Mouse (Mus musculus) lung, embryonic 15.5 days (tissue): ENCODE measurements around the gene Apoa2. TPM values are rescaled to one million over a fixed set of nuclear protein-coding genes. Genes with fewer than 3 reads are reported as not detected.

Experiments
- ATAC-seq: fragments of 200-750 bp; cut with Nextera tagmentation; 2 replicates; pipeline ENCODE4 v1.8.0; 2017; ENCODE audit warnings: moderate number of reproducible peaks, borderline replicate concordance; ENCODE audit not compliant: low FRiP score, low TSS enrichment; ENCODE audit errors: extremely low read depth
- H3K27ac ChIP-seq: fragments of 300-500 bp; sonication (generic); 2 replicates; pipeline ENCODE4 v1.5.1; 2015; ENCODE audit warnings: moderate library complexity, mild to moderate bottlenecking, inconsistent platforms
- H3K27me3 ChIP-seq: fragments of 300-500 bp; sonication (generic); 2 replicates; pipeline ENCODE4 v1.6.1; 2015; ENCODE audit warnings: inconsistent platforms
- H3K36me3 ChIP-seq: fragments of 300-500 bp; sonication (generic); 2 replicates; pipeline ENCODE4 v1.6.1; 2015; ENCODE audit warnings: inconsistent platforms
- H3K4me1 ChIP-seq: fragments of 300-500 bp; sonication (generic); 2 replicates; pipeline ENCODE4 v1.6.1; 2015; ENCODE audit warnings: inconsistent platforms
- H3K4me2 ChIP-seq: fragments of 300-500 bp; sonication (generic); 2 replicates; pipeline ENCODE4 v1.6.1; 2015; ENCODE audit warnings: inconsistent platforms, mild to moderate bottlenecking, moderate library complexity
- H3K4me3 ChIP-seq: fragments of 300-500 bp; sonication (generic); 2 replicates; pipeline ENCODE4 v1.5.1; 2015; ENCODE audit warnings: mild to moderate bottlenecking, inconsistent platforms
- H3K9ac ChIP-seq: fragments of 300-500 bp; sonication (generic); 2 replicates; pipeline ENCODE4 v1.6.1; 2015; ENCODE audit warnings: inconsistent platforms
- H3K9me3 ChIP-seq: fragments of 300-500 bp; sonication (generic); 2 replicates; pipeline ENCODE4 v1.6.1; 2016; ENCODE audit warnings: inconsistent platforms
- WGBS: fragments of 180-500 bp; shearing (Covaris S2); methylation state at CpG from one replicate; pipeline ENCODE4 v1.1.7; 2015; 5-methylcytosine and 5-hydroxymethylcytosine counted together
- polyA plus RNA-seq: library from polyadenylated mRNA; unstranded; fragments of >200 nt; fragmentation: Nextera tagmentation; extraction: Ambion mirVana; gene quantifications from 2 replicates; pipeline ENCODE4 v1.2.1, GENCODE M21; 2015

The Apoa2 gene
- polyA plus RNA-seq, 1 experiment from 2014 or later, result 9.5 TPM

DNA sequence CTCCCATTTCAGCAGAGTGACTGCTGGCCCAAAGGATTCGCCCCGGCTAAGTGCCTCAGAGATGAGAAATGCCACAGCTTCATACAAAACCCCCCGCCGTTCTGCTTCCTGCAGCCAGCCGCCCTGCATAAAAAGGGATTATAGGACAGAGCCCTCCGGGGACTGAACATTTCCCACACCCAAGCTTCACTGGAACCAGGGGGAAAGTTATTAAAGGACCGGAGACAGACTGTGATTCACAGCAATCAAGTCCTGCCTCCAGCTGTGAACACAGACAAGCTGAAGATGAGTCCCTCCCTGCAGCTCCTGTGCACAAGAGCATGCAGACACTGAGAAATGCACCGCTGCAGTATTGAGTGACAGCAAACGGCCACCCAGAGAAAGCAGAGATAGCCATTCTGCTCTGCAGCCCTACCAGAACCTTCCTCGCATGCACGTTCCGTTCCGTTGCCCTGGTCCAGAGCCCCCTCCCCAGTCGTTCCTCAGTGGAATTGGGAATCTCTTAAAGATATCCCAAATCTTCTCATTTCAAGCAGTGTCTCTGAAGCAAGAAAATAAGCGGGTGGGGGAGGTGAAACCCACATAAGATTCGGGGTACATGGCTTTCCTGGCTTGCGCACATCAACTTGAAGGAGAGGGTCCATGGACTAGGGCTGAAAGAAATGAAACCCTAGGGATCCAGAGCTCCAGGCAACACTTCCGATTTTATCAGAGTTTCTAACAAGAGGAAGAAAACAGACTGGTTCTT, 31.6 kb upstream of the Apoa2 start:
- Histone ChIP-seq H3K36me3 (no peaks in the 10 kb centered on the region), H3K9me3 (no peaks in the 10 kb centered on the region), H3K27ac (no peak overlapping the region), H3K4me2 (peak overlapping the region; percentile 33), H3K4me3 (peak overlapping the region; percentile 0; the same call in 1 of the 2 replicates), H3K27me3 (peaks cover 65% of the 10 kb centered on the region), H3K9ac (no peak overlapping the region), H3K4me1 (peaks cover 24% of the 10 kb centered on the region)
- ATAC-seq, result no peak
- WGBS, result 9% methylated on average over 18 of the region's 18 CpGs

DNA sequence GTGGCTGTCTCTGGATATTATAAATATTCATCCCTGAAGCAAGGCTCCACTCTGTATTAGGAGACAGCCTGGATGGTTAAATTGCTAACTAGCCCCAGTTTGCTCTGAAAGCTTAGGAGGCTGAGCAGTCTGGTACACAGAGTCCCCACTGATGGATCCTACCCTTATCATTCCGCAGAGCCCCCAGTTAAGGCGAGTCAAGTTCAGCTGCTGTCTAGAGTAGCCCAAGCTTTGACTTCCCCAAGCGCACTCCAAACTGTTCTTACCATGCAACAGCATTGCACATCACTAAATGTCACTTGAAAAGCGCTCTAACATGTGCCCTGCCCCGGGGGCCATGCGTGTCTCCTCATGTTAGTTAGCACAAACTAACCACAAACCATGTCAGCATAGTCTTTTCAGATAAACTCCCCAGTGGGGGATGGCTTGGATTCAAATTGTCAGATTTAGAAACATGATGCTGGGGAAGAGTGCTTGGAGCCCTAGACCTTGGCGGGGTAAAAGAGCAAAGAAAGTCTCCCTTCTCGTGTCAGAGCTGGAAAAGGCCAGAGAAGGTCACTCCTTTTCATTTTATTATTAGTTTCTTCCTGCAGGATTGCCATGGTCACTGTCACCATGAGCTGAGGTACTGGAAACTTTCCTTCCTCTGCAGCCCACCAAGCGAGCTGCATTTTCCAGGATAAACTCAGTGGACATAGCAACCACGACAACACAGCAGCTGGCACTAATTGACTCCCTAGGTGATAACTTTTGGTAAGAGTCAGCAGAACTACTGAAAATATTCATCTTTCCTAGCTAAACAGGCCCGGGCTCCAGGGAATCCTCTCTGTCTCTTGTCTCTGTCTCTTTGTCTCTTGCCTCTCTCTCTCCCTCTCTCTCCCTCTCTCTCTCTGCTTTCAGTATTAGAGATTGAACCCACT, 30.7 kb upstream of the Apoa2 start:
- Histone ChIP-seq H3K4me2 (no peak overlapping the region), H3K27me3 (peaks cover 71% of the 10 kb centered on the region)
- WGBS, result 32% methylated on average over 11 of the region's 11 CpGs

DNA sequence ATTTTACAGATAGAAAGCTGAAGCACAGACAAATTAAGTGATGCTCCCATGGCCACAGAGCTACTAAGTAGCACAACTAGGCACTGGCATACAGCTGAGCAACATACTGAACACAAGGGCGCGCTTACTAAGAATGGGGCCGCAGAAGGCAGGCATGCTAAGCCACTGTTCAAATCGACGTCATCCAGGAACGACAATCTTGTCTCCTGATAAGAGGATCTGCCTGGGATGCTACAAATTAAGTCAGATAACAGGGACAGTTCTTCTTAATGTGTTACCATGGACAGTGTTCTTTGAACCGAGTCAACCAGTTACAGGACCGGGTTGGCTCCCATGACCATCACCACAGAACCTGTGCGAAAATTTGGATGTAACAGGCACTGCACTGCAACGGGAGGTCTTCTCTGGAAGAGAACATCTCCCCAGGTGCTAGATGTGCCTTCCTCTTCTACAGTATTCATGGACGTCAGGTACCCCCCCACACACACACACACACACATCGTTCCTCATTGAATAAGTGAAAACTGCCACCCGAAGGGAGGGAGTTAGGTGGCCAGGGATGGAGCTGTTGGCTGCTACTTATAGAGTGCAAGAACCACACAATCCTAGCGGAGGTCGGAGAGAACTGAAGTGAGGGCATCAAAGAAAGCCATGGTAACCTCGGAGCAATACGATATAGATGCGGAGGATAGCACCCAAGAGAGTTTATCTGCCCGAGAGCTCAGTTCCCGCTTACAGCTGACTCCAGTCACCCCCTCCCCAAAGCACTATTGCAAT, 29.6 kb upstream of the Apoa2 start:
- H3K9me3 ChIP-seq, result no peaks in the 10 kb centered on the region
- H3K27ac ChIP-seq, result no peak overlapping the region
- WGBS, result 9% methylated on average over 20 of the region's 20 CpGs
- H3K4me3 ChIP-seq, result peak overlapping the region; percentile 47
- H3K27me3 ChIP-seq, result peaks cover 71% of the 10 kb centered on the region
- H3K9ac ChIP-seq, result no peak overlapping the region
- peaks cover 14% of the 10 kb centered on the region for H3K4me1 ChIP-seq
- H3K36me3 ChIP-seq, result no peaks in the 10 kb centered on the region
- ATAC-seq, result 0 out of 2 replicates have a peak, but pooled peaks have one; percentile 52
- H3K4me2 ChIP-seq, result peak overlapping the region; percentile 78

More for the DNA sequence above, 30.7 kb upstream of the Apoa2 start:
- Histone ChIP-seq H3K9me3 (no peaks in the 10 kb centered on the region), H3K4me1 (peaks cover 20% of the 10 kb centered on the region), H3K36me3 (no peaks in the 10 kb centered on the region), H3K27ac (no peak overlapping the region), H3K4me3 (no peak overlapping the region), H3K9ac (no peak overlapping the region)
- no peak for ATAC-seq

- Histone ChIP-seq H3K9me3 (no peaks in the 10 kb centered on the region), H3K27ac (no peak within 1 kb of the TSS), H3K9ac (0 out of 2 replicates have a peak within 1 kb of the TSS, but pooled peaks have one; percentile 1), H3K4me3 (peak within 1 kb of the TSS; percentile 47), H3K4me1 (peaks cover 14% of the 10 kb centered on the region), H3K27me3 (peaks cover 71% of the 10 kb centered on the region), H3K4me2 (peak within 1 kb of the TSS; percentile 78), H3K36me3 (no peaks in the 10 kb centered on the region)
- ATAC-seq, result peak; percentile 90; the same call in 1 of the 2 replicates
- under 1% methylated on average over 33 of the region's 33 CpGs for WGBS
These were observed 28.9 kb upstream of the Apoa2 start, which contains the start of gene Pcp4l1 for GRCm38 (mm10) chr1:171195887-171196397. Pcp4l1 (minus strand) TSS chr1:171196268.

DNA sequence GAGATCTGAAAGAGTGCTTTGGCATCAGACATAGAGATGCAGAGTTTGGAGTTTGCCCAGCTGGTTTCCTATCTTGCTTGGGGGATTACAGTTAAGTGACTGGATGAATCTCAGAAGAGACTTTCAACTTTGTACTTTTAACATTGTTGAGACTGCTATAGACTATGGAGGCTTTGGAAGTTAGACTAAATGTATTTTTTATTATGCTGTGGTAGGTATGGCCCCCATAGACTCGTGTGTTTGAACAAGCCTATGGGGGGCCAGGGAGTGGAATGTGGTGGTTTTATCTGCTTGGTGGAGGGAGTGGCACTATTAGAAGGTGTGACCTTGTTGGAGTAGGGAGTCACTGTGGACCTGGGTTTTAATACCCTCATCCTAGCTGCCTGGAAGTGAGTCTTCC, 25.3 kb upstream of the Apoa2 start:
- no peak overlapping the region for H3K4me3 ChIP-seq
- no peaks in the 10 kb centered on the region for H3K36me3 ChIP-seq
- H3K4me1 ChIP-seq, result peaks cover 9% of the 10 kb centered on the region; the same call in 1 of the 2 replicates
- ATAC-seq, result no peak
- H3K4me2 ChIP-seq, result no peak overlapping the region
- H3K27ac ChIP-seq, result no peak overlapping the region
- no peaks in the 10 kb centered on the region for H3K9me3 ChIP-seq
- H3K27me3 ChIP-seq, result peaks cover 41% of the 10 kb centered on the region
- 31% methylated on average over 1 of the region's 1 CpGs for WGBS
- no peak overlapping the region for H3K9ac ChIP-seq

- Histone ChIP-seq H3K4me2 (no peak overlapping the region), H3K36me3 (no peaks in the 10 kb centered on the region), H3K27ac (no peak overlapping the region), H3K4me1 (peaks cover 6% of the 10 kb centered on the region; the same call in 1 of the 2 replicates), H3K4me3 (no peak overlapping the region), H3K9ac (no peak overlapping the region), H3K9me3 (no peaks in the 10 kb centered on the region), H3K27me3 (peaks cover 32% of the 10 kb centered on the region)
- 90% methylated on average over 1 of the region's 1 CpGs for WGBS
- ATAC-seq, result no peak
These were observed 24.1 kb upstream of the Apoa2 start for GRCm38 (mm10) chr1:171200769-171201168.

DNA sequence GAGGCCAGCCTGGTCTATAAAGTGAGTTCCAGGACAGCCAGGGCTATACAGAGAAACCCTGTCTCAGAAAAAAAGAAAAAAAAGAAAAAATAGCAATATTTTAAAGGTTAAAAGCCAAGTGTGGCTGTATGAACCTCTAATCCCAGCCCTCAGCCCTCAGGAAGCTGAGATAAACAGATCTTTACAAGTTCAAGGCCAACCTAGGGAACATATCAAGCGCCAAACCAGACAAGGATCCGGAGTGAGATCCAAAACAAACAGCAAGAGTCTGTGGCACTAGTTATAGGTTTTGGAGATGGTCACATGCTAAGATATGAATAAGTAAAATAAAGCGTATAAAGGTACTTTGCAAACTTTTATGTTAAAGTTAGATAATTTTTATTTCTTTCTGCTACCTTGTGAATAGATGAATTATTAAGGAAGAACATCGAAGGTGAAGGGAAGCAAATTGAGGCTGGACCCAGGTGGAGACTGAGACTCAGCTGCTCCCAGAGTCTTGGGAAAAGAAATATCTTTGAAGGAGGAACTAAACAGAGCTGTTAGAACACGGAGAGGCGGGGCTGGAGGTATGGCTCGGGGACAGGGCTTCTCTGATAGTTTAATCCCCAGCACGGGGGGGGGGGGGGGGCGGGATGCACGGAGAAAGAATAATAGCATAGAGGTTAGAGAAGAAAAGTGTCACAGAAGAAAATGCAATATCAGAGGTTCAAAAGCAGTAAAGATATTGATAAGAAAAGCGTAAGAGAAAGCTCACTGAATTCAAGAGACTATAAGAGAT, 21.2 kb upstream of the Apoa2 start:
- Histone ChIP-seq H3K9me3 (no peaks in the 10 kb centered on the region), H3K27ac (no peak overlapping the region), H3K36me3 (no peaks in the 10 kb centered on the region), H3K4me2 (no peak overlapping the region), H3K27me3 (0 out of 2 replicates have a peak, but pooled peaks cover 6% of the 10 kb centered on the region), H3K4me3 (no peak overlapping the region), H3K4me1 (no peaks in the 10 kb centered on the region), H3K9ac (no peak overlapping the region)
- ATAC-seq, result no peak
- 46% methylated on average over 10 of the region's 11 CpGs for WGBS

- Histone ChIP-seq H3K9me3 (no peaks in the 10 kb centered on the region), H3K36me3 (no peaks in the 10 kb centered on the region), H3K4me1 (no peaks in the 10 kb centered on the region), H3K27ac (no peak overlapping the region), H3K9ac (no peak overlapping the region), H3K27me3 (0 out of 2 replicates have a peak, but pooled peaks cover 4% of the 10 kb centered on the region), H3K4me3 (no peak overlapping the region), H3K4me2 (no peak overlapping the region)
- WGBS, result 54% methylated on average over 7 of the region's 7 CpGs
- no peak for ATAC-seq
These were observed 20.6 kb upstream of the Apoa2 start for GRCm38 (mm10) chr1:171204249-171204644.

DNA sequence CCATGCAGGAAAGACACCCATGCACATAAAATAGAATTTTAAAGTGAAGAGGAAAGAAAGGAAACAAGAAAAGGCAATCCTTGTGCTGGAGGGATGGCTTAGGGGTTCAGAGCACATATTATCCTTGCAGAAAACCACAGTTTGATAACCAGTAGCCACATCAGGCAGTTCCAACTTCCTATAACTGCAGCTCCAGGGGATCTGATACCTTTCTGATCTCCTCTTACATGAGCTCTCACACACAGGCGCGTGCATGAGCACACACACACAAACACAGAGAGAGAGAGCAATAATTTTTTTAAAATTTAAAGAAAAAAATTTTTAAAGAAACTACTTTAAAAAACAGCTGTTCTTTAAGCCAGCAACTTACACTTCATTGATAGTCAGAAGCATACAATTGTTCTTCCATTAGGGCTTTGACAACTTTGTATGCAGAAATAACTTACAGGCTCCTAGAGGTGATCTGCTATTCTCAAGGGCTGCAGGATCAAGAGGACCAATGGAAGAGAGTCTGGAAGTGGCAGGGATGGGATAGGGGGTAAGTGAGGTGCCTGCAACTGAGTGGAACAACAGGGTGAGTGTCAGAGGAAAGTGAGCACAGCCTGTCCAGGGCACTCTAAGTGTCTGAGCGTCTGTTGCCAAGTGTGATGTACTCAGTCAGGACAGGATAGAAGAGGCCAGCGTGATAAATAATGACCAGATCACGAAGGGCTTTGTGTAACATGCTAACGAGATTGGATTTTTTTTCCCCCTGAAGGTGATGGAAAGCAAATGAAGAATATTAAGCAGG, 19.0 kb upstream of the Apoa2 start:
- no peaks in the 10 kb centered on the region for H3K36me3 ChIP-seq
- 0 out of 2 replicates have a peak, but pooled peaks cover 4% of the 10 kb centered on the region for H3K27me3 ChIP-seq
- H3K27ac ChIP-seq, result no peak overlapping the region
- no peaks in the 10 kb centered on the region for H3K4me1 ChIP-seq
- ATAC-seq, result no peak
- no peak overlapping the region for H3K4me2 ChIP-seq
- no peak overlapping the region for H3K4me3 ChIP-seq
- H3K9ac ChIP-seq, result no peak overlapping the region
- no peaks in the 10 kb centered on the region for H3K9me3 ChIP-seq
- WGBS, result 70% methylated on average over 6 of the region's 6 CpGs

GRCm38 (mm10) chr1:171209409-171209808, 15.4 kb upstream of the Apoa2 start:
- Histone ChIP-seq H3K4me2 (no peak overlapping the region), H3K9ac (no peak overlapping the region), H3K4me3 (no peak overlapping the region), H3K9me3 (no peaks in the 10 kb centered on the region), H3K4me1 (no peaks in the 10 kb centered on the region), H3K27ac (no peak overlapping the region), H3K27me3 (0 out of 2 replicates have a peak, but pooled peaks cover 4% of the 10 kb centered on the region), H3K36me3 (no peaks in the 10 kb centered on the region)
- no peak for ATAC-seq
- WGBS, result 15% methylated on average over 4 of the region's 4 CpGs
